Mouse (Mus musculus) testis, adult 2 months (tissue): Measurements from ENCODE around the gene Col18a1.

Source experiments
- CTCF ChIP-seq: fragments of 200-500 bp; IDR thresholded peaks from 2 replicates; pipeline ENCODE4 v1.5.1; 2012; ENCODE audit warnings: low read depth, mild to moderate bottlenecking, inconsistent platforms, low read length, moderate library complexity; ENCODE audit not compliant: control insufficient read depth, insufficient read depth, insufficient replicate concordance
- POLR2A ChIP-seq: fragments of 200-500 bp; IDR thresholded peaks from 2 replicates; pipeline ENCODE4 v1.6.1; 2012; ENCODE audit warnings: low read depth, mild to moderate bottlenecking, inconsistent platforms, low read length, moderate library complexity; ENCODE audit not compliant: control insufficient read depth

GRCm38 (mm10) chr10:77132118-77132517 is 34.2 kb downstream of the Col18a1 start:
- TF ChIP-seq CTCF: no peak
- TF ChIP-seq POLR2A: no peak
